Mouse (Mus musculus) liver, embryonic 12.5 days (tissue): ENCODE data around the gene Capn11. TPM values are rescaled to one million over a fixed set of nuclear protein-coding genes. Genes with fewer than 3 reads are reported as not detected.

Experiments used
- ATAC-seq: fragments of 200-750 bp; cut with Nextera tagmentation; 2 replicates; pipeline ENCODE4 v1.8.0; 2017; ENCODE audit warnings: moderate number of reproducible peaks, mild to moderate bottlenecking, moderate library complexity
- H3K27ac ChIP-seq: fragments of 300-500 bp; sonication (generic); 2 replicates; pipeline ENCODE4 v1.5.1; 2016; ENCODE audit warnings: mild to moderate bottlenecking
- H3K27me3 ChIP-seq: fragments of 300-500 bp; sonication (generic); replicated peaks from 2 replicates; pipeline ENCODE4 v1.6.1; 2016; ENCODE audit warnings: mild to moderate bottlenecking, moderate library complexity
- H3K36me3 ChIP-seq: fragments of 300-500 bp; sonication (generic); 2 replicates; pipeline ENCODE4 v1.6.1; 2016; ENCODE audit warnings: mild to moderate bottlenecking, moderate library complexity
- H3K4me1 ChIP-seq: fragments of 300-500 bp; sonication (generic); 2 replicates; pipeline ENCODE4 v1.6.1; 2016
- H3K4me2 ChIP-seq: fragments of 300-500 bp; sonication (generic); 2 replicates; pipeline ENCODE4 v1.6.1; 2016; ENCODE audit warnings: mild to moderate bottlenecking, moderate library complexity
- H3K4me3 ChIP-seq: fragments of 300-500 bp; sonication (generic); 2 replicates; pipeline ENCODE4 v1.5.1; 2016; ENCODE audit warnings: mild to moderate bottlenecking, moderate library complexity
- H3K9ac ChIP-seq: fragments of 300-500 bp; sonication (generic); 2 replicates; pipeline ENCODE4 v1.6.1; 2016; ENCODE audit warnings: mild to moderate bottlenecking, moderate library complexity
- H3K9me3 ChIP-seq: fragments of 300-500 bp; sonication (generic); replicated peaks from 2 replicates; pipeline ENCODE4 v1.6.1; 2016; ENCODE audit warnings: mild to moderate bottlenecking, moderate library complexity
- WGBS: fragments of 180-500 bp; shearing (Covaris S2); methylation state at CpG from one replicate; pipeline ENCODE4 v1.1.7; 2016; ENCODE audit not compliant: insufficient replicate concordance; 5-methylcytosine and 5-hydroxymethylcytosine counted together
- polyA plus RNA-seq: library from polyadenylated mRNA; unstranded; fragments of >200 nt; fragmentation: Nextera tagmentation; extraction: Ambion mirVana; gene quantifications from 2 replicates; pipeline ENCODE4 v1.2.1, GENCODE M21; 2016

Capn11 gene
- polyA plus RNA-seq, 1 experiment from 2014 or later: 0.39 TPM

- Histone ChIP-seq H3K4me2 (peak overlapping the region; percentile 10; the same call in 1 of the 2 replicates), H3K9ac (0 out of 2 replicates have a peak overlapping the region, but pooled peaks have one; percentile 10), H3K9me3 (no peaks in the 10 kb centered on the region), H3K27me3 (no peaks in the 10 kb centered on the region), H3K36me3 (peaks cover 72% of the 10 kb centered on the region), H3K4me3 (no peak overlapping the region), H3K4me1 (peaks cover 73% of the 10 kb centered on the region), H3K27ac (peak overlapping the region; percentile 92)
- 72% methylated on average over 23 of the region's 23 CpGs for WGBS
- ATAC-seq: no peak
Measured at GRCm38 (mm10) chr17:45585725-45586448, 73.2 kb downstream of the Capn11 start.

- Histone ChIP-seq H3K4me2 (peak overlapping the region; percentile 10; the same call in 1 of the 2 replicates), H3K4me1 (peaks cover 70% of the 10 kb centered on the region), H3K9ac (no peak overlapping the region), H3K4me3 (no peak overlapping the region), H3K27ac (peak overlapping the region; percentile 92), H3K27me3 (no peaks in the 10 kb centered on the region), H3K36me3 (peaks cover 64% of the 10 kb centered on the region), H3K9me3 (no peaks in the 10 kb centered on the region)
- ATAC-seq: peak; percentile 38
- WGBS: 34% methylated on average over 14 of the region's 14 CpGs
Measured at GRCm38 (mm10) chr17:45584939-45585678, 74.0 kb downstream of the Capn11 start.

GRCm38 (mm10) chr17:45584096-45584896, 74.8 kb downstream of the Capn11 start:
- peak overlapping the region; percentile 92 for H3K27ac ChIP-seq
- no peak overlapping the region for H3K4me3 ChIP-seq
- H3K27me3 ChIP-seq: no peaks in the 10 kb centered on the region
- 0 out of 2 replicates have a peak overlapping the region, but pooled peaks have one; percentile 2 for H3K4me2 ChIP-seq
- H3K4me1 ChIP-seq: peaks cover 68% of the 10 kb centered on the region
- 0 out of 2 replicates have a peak overlapping the region, but pooled peaks have one; percentile 8 for H3K9ac ChIP-seq
- H3K9me3 ChIP-seq: no peaks in the 10 kb centered on the region
- ATAC-seq: no peak
- H3K36me3 ChIP-seq: peaks cover 56% of the 10 kb centered on the region
- WGBS: 48% methylated on average over 12 of the region's 12 CpGs

GRCm38 (mm10) chr17:45582715-45583355, 76.3 kb downstream of the Capn11 start:
- Histone ChIP-seq H3K9me3 (no peaks in the 10 kb centered on the region), H3K4me3 (no peak overlapping the region), H3K9ac (peak overlapping the region; percentile 23), H3K27me3 (no peaks in the 10 kb centered on the region), H3K4me1 (peaks cover 77% of the 10 kb centered on the region), H3K4me2 (peak overlapping the region; percentile 50), H3K36me3 (peaks cover 42% of the 10 kb centered on the region), H3K27ac (peak overlapping the region; percentile 92)
- 47% methylated on average over 6 of the region's 6 CpGs for WGBS
- ATAC-seq: peak; percentile 38

GRCm38 (mm10) chr17:45582188-45582587, 76.9 kb downstream of the Capn11 start:
- H3K4me1 ChIP-seq: peaks cover 77% of the 10 kb centered on the region
- ATAC-seq: peak; percentile 77
- H3K4me3 ChIP-seq: no peak overlapping the region
- WGBS: 37% methylated on average over 6 of the region's 6 CpGs
- H3K27me3 ChIP-seq: no peaks in the 10 kb centered on the region
- H3K9ac ChIP-seq: peak overlapping the region; percentile 23; the same call in 1 of the 2 replicates
- peaks cover 35% of the 10 kb centered on the region for H3K36me3 ChIP-seq
- peak overlapping the region; percentile 50 for H3K4me2 ChIP-seq
- H3K27ac ChIP-seq: peak overlapping the region; percentile 92
- no peaks in the 10 kb centered on the region for H3K9me3 ChIP-seq

- WGBS: 4% methylated on average over 2 of the region's 2 CpGs
- Histone ChIP-seq H3K27ac (peak overlapping the region; percentile 92), H3K4me3 (no peak overlapping the region), H3K27me3 (no peaks in the 10 kb centered on the region), H3K4me2 (peak overlapping the region; percentile 50), H3K4me1 (peaks cover 76% of the 10 kb centered on the region), H3K9ac (peak overlapping the region; percentile 35; the same call in 1 of the 2 replicates), H3K9me3 (no peaks in the 10 kb centered on the region), H3K36me3 (peaks cover 29% of the 10 kb centered on the region)
- ATAC-seq: peak; percentile 25
Measured at GRCm38 (mm10) chr17:45581567-45581983, 77.5 kb downstream of the Capn11 start.

GRCm38 (mm10) chr17:45580958-45581477, 78.1 kb downstream of the Capn11 start:
- H3K9me3 ChIP-seq: no peaks in the 10 kb centered on the region
- H3K4me1 ChIP-seq: peaks cover 71% of the 10 kb centered on the region
- H3K27ac ChIP-seq: peak overlapping the region; percentile 92
- no peaks in the 10 kb centered on the region for H3K27me3 ChIP-seq
- H3K9ac ChIP-seq: peak overlapping the region; percentile 35
- peak overlapping the region; percentile 26 for H3K4me2 ChIP-seq
- no peak for ATAC-seq
- no peak overlapping the region for H3K4me3 ChIP-seq
- H3K36me3 ChIP-seq: peaks cover 24% of the 10 kb centered on the region
- WGBS: 36% methylated on average over 12 of the region's 12 CpGs

Other genes with a start within 250 kb of the Capn11 start
- gene Cdc5l, start 225.6 kb downstream of the Capn11 start, polyA plus RNA-seq: 39.3 and 40.2 TPM in 2 replicates
- gene Spats1, start 183.9 kb downstream of the Capn11 start, polyA plus RNA-seq: 0.24 and 0.26 TPM in 2 replicates
- 13.6 and 13.9 TPM in 2 replicates for gene Aars2, start 152.5 kb downstream of the Capn11 start, polyA plus RNA-seq
- 0.08 and 0.14 TPM in 2 replicates for gene Tcte1, start 135.9 kb downstream of the Capn11 start, polyA plus RNA-seq
- 0.30 and 0.31 TPM in 2 replicates for gene Tmem151b, start 109.6 kb downstream of the Capn11 start, polyA plus RNA-seq
- 2.0 TPM in 2 replicates for gene Nfkbie, start 103.6 kb downstream of the Capn11 start, polyA plus RNA-seq
- gene Slc35b2, start 95.5 kb downstream of the Capn11 start, polyA plus RNA-seq: 69.1 and 72.5 TPM in 2 replicates
- gene Hsp90ab1, start 86.1 kb downstream of the Capn11 start, polyA plus RNA-seq: 1,007 and 1,098 TPM in 2 replicates
- gene Slc29a1, start 59.7 kb downstream of the Capn11 start, polyA plus RNA-seq: 260 and 267 TPM in 2 replicates
- gene Mymx, start 57.2 kb downstream of the Capn11 start, polyA plus RNA-seq: 0.33 TPM in 1 of 2 replicates, not detected in the other
- gene Mrpl14, start 27.0 kb upstream of the Capn11 start, polyA plus RNA-seq: 148 and 151 TPM in 2 replicates
- gene Tmem63b, start 27.6 kb upstream of the Capn11 start, polyA plus RNA-seq: 12.9 and 13.7 TPM in 2 replicates
- not detected in 2 replicates for gene 1600014C23Rik, start 74.5 kb upstream of the Capn11 start, polyA plus RNA-seq